Mouse (Mus musculus) retina, postnatal 1 day (tissue): ENCODE data around the gene Eif1.
"Not testable (repeated sequence)": the region's sequence is repeated elsewhere in the genome, so short reads cannot be mapped to it uniquely, and the experiment has no call there.

Experiments used
- DNase-seq: peaks from one replicate; pipeline ENCODE4 v3.0.0-alpha.2; 2012

Gene Eif1

GRCm38 (mm10) chr11:100319492-100320171 is at the start of gene Eif1:
TSS of gene Eif1 (plus strand) at chr11:100319885.
- peak; percentile 100 for DNase-seq

GRCm38 (mm10) chr11:100271878-100272277 is 47.8 kb upstream of the Eif1 start:
- no peak for DNase-seq

- DNase-seq = no peak
Measured at GRCm38 (mm10) chr11:100274719-100275118, 45.0 kb upstream of the Eif1 start.

DNA sequence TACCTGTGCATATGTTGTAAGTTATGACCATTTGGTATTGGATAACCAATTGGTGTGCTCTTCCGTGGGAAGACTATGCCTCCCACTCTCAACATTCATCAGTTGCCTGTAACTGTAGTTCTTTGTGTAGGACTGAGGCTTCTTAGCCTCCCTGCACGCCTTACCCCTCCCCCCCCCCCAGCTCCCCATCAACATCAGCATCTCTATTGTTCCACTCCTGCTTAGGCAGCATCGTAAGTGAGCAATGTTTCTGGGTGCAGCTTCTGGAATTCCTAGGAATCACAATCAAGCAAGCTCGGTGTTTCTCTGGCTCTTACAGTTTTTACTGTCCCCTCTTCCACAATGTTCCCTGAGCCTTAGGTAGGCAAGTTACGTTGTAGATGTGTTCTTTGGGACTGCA is 44.2 kb upstream of the Eif1 start:
- DNase-seq = no peak

- no peak for DNase-seq
Measured at GRCm38 (mm10) chr11:100277726-100278480, 41.8 kb upstream of the Eif1 start.

GRCm38 (mm10) chr11:100278759-100279158 is 40.9 kb upstream of the Eif1 start:
- DNase-seq = no peak

- peak; percentile 90 for DNase-seq
Measured at GRCm38 (mm10) chr11:100281596-100282544, 37.8 kb upstream of the Eif1 start.

- peak; percentile 79 for DNase-seq
Measured at GRCm38 (mm10) chr11:100282549-100282948, 37.1 kb upstream of the Eif1 start.

DNA sequence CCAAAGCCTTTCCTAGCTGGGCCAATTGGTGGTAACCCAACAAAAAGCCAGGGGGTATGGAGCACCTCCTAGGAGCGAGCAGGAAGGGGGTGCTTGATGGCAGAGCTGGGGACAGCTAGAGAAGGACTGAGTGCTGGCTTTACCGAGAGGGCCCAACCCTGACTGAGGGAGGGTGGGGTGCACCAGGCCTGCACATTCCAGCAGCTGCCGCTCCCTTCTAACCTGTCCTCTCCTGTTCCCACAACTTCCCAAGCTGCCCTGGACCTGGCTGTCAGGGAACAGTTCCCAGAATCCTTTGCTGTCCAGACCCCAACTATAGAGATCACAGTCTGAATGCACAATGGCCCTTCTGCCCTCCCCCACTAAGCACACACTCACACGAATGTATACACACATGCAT is 34.7 kb upstream of the Eif1 start:
- DNase-seq = no peak

- DNase-seq = no peak
Measured at GRCm38 (mm10) chr11:100287024-100287423, 32.7 kb upstream of the Eif1 start.

DNA sequence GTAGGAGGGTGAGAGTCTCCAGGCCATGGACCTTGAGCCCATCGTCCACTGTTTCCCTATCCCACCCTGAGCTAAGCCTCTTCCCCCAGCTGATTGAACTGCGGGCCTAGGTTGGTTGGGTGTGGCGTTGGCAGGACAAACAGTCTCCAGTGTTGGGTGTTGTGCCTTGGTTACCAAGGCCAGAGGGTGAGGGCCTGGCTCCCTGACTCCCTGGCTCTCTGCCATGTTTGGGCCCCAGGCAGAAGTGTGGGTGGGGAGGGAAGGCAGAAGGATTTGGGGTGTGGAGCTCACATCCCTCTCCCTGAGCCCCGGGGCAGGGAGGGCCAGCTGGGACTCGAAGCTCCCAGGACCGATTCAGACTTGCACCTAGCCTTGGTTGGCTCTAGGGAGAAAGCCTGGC is 30.7 kb upstream of the Eif1 start:
- DNase-seq = no peak

- peak; percentile 54 for DNase-seq
Measured at GRCm38 (mm10) chr11:100290235-100290634, 29.4 kb upstream of the Eif1 start.

GRCm38 (mm10) chr11:100292884-100293283 is 26.8 kb upstream of the Eif1 start:
- no peak for DNase-seq

DNA sequence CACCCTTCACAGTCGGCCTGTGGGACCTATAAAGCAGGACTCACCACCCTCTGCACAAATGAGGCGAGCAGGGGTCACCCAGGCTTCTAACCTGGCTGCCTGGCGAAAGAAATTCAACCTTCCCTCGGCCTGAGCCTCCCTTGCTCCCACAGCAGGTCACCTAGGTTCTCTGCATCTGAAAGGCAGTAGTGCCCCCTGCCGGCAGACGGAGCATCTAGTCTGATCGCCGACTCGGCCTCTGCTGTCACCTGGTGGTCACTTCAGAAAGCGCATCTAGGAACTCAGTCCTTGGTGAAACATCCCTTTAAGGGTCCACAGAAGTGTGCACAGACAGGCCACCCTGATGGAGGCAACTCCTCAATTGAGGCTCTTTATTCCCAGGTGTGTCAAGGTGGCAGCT is 24.4 kb upstream of the Eif1 start:
- peak; percentile 91 for DNase-seq

GRCm38 (mm10) chr11:100297801-100298200 is 21.9 kb upstream of the Eif1 start:
- no peak for DNase-seq

GRCm38 (mm10) chr11:100298274-100299036 is 21.2 kb upstream of the Eif1 start:
- DNase-seq = peak; percentile 76

DNA sequence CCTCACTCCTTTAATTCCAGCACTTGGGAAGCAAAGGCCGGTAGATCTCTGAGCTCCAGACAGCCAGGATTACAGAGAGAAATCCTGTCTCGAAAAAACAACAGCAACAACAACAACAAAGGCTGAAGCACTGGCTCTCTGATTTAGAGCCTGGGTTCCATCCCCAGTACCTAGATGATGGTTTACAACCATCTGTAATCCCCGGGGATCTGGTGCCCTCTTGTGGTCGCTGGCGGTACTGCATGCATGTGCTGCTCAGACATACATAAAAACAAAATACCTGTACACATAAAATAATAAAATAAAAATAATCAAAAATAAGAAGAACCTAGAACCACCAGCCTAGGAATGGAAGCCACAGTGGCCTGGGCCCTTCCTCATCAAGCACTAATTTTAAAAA is 19.4 kb upstream of the Eif1 start:
- peak; percentile 70 for DNase-seq

GRCm38 (mm10) chr11:100301292-100301691 is 18.4 kb upstream of the Eif1 start:
- no peak for DNase-seq

DNA sequence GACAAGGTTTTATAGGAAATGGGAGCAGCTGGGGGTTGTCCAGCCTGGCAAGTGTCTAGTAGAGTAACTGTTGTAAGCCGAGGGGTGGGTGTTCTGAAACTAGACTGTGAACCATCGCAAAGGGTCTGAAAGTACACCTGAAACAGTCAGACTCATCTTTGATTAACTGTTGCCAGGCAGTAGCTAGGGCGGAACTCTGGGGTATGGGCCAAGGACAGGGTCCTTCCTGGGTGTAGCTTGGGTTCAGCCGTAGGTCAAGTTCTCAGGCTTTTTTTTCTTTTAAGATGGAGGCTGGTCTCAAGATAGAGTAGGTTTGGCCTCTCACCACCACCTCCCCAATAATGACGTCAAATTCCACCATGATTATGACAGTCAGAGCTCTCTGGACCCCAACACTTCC is 11.8 kb upstream of the Eif1 start:
- no peak for DNase-seq

DNA sequence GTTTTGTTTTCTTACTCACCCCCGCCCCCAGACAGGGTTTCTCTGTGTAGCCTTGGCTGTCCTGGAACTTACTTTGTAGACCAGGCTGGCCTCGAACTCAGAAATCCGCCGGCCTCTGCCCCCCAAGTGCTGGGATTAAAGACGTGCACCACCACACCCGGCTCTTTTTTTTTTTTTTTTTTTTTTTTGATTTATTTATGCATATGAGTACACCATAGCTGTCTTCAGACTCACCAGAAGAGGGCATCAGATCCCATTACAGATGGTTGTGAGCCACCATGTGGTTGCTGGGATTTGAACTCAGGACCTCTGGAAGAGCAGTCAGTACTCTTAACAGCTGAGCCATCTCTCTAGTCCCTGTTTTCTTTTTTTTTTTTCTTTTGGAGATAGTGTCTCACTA is 11.0 kb upstream of the Eif1 start:
- not testable (repeated sequence) for DNase-seq

GRCm38 (mm10) chr11:100311656-100312055 is 8.0 kb upstream of the Eif1 start:
- no peak for DNase-seq

GRCm38 (mm10) chr11:100312096-100312679 is 7.5 kb upstream of the Eif1 start:
- no peak for DNase-seq
